Mouse (Mus musculus): ENCODE measurements around the gene Adipoq.
"Not testable (repeated sequence)": the region's sequence is repeated elsewhere in the genome, so short reads cannot be mapped to it uniquely, and the experiment has no call there.

DNA sequence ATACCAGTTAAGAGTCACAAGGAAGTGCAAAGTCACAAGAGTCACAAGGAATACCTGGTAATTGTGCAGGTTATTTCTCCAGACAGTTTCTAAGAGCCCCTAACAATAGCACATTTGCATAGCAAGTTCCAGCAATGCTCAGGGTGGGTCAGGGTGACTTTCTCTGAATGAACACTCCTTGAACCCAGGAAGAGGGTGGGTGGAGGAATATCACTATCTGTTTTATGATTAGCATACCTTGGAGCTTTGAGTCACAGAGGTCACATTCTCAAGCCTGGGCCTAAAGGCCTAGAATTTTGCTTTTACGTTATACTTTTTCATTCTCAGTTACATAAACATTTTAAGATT, 48.3 kb upstream of the Adipoq start:
- not testable (repeated sequence) for TF ChIP-seq CTCF (IDR thresholded peaks at IDR 0.05; ENCODE audit: control insufficient read depth, insufficient read depth, insufficient read length); CEBPB (IDR thresholded peaks at IDR 0.05; ENCODE audit: low read depth)

Measured in C2C12 (cell line).